Mouse (Mus musculus): Measurements from ENCODE around the gene Agpat1. TPM values are rescaled to one million over a fixed set of nuclear protein-coding genes. Genes with fewer than 3 reads are reported as not detected.

Agpat1 gene
- polyA plus RNA-seq, 1 experiment from 2014 or later: 27.6 TPM

- H3K9ac ChIP-seq (ENCODE audit: low read length): no peak overlapping the region
- no peak for ATAC-seq (ENCODE audit: low FRiP score, low TSS enrichment)
- peaks cover 4% of the 10 kb centered on the region; the same call in 1 of the 2 replicates for H3K36me3 ChIP-seq (ENCODE audit: control insufficient read depth, insufficient read depth, low read length)
- H3K9me3 ChIP-seq (ENCODE audit: control insufficient read depth, low read length): no peaks in the 10 kb centered on the region
- no peaks in the 10 kb centered on the region for H3K27me3 ChIP-seq (ENCODE audit: control insufficient read depth, insufficient read depth, low read length)
- no peak for DNase-seq (ENCODE audit: low spot score)
- H3K4me2 ChIP-seq (replicated peaks; ENCODE audit: low read depth): no peak overlapping the region
- 81% methylated on average over 9 of the region's 9 CpGs for WGBS
- H3K4me3 ChIP-seq (ENCODE audit: low read depth, low read length): no peak overlapping the region
- no peak for TF ChIP-seq EP300 (optimal IDR thresholded peaks at IDR 0.05)
- peak; percentile 53 for TF ChIP-seq CTCF (IDR thresholded peaks at IDR 0.05; ENCODE audit: low read depth)
- H3K27ac ChIP-seq (replicated peaks): no peak overlapping the region
- H3K4me1 ChIP-seq (replicated peaks; ENCODE audit: control insufficient read depth, insufficient read depth): peaks cover 3% of the 10 kb centered on the region; the same call in 1 of the 2 replicates
Measured at GRCm38 (mm10) chr17:34623161-34623560, 19.1 kb downstream of the Agpat1 start.

DNA sequence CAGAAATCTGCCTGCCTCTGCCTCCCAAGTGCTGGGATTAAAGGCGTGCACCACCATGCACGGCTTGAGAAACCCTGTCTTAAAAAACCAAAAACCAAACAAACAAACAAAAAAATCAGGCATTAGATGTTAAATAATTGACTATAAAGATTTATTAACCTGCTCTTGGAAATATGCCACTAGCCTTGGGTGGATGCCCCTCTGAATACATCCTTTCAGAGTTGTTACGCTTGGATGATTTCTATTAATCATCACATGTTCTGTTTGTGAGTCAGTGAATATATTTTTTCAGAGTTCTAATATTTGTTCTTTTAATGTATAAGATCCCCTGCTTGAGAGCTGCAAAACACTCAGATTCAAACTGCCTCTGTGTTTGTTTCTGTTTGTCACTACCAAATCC, 20.9 kb downstream of the Agpat1 start:
- no peak for DNase-seq (ENCODE audit: low spot score)
- Histone ChIP-seq H3K36me3 (ENCODE audit: control insufficient read depth, insufficient read depth, low read length) (peaks cover 4% of the 10 kb centered on the region; the same call in 1 of the 2 replicates), H3K4me1 (replicated peaks; ENCODE audit: control insufficient read depth, insufficient read depth) (peaks cover 13% of the 10 kb centered on the region), H3K27ac (replicated peaks) (no peak overlapping the region), H3K27me3 (ENCODE audit: control insufficient read depth, insufficient read depth, low read length) (no peaks in the 10 kb centered on the region), H3K9me3 (ENCODE audit: control insufficient read depth, low read length) (no peaks in the 10 kb centered on the region), H3K4me2 (replicated peaks; ENCODE audit: low read depth) (no peak overlapping the region), H3K4me3 (ENCODE audit: low read depth, low read length) (no peak overlapping the region), H3K9ac (ENCODE audit: low read length) (no peak overlapping the region)
- no peak for ATAC-seq (ENCODE audit: low FRiP score, low TSS enrichment)
- WGBS: 87% methylated on average over 3 of the region's 3 CpGs
- TF ChIP-seq CTCF (IDR thresholded peaks at IDR 0.05; ENCODE audit: low read depth) (no peak), EP300 (optimal IDR thresholded peaks at IDR 0.05) (no peak)

DNA sequence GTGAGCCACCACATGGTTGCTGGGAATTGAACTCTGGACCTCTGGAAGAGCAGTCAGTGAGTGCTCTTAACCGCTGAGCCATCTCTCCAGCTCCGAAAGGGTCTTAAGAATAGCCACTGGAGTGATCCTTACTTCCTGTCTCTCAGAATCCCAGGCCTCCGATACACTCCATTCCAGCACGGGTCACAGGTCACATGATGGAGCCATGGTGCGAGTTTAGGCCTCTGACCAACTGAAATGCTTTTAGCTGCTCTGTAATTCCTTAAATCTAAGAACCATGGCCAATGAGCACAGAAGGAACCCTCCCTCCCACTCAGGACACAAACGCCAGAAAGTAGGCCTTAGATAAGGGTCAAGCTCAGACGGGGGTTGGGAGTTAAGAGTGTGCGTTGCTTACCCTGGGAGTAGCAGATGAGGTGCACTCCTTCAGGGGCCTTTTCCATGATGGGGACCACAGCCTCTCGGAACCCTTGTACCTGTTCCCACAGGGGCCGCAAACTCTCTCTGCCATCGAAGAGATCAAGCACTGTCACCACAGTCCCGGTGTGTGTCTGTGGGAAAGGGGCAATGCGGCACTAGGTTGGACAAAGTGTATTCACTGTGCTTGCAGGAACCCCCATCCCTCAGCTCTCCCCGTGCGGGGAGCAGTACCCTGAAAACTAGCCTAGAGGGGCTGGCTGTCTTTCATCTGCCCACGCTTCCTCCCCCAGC, 22.2 kb downstream of the Agpat1 start:
- WGBS: 56% methylated on average over 16 of the region's 16 CpGs
- peak overlapping the region; percentile 67 for H3K4me3 ChIP-seq (ENCODE audit: low read depth, low read length)
- H3K9me3 ChIP-seq (ENCODE audit: control insufficient read depth, low read length): no peaks in the 10 kb centered on the region
- peak overlapping the region; percentile 73 for H3K9ac ChIP-seq (ENCODE audit: low read length)
- H3K4me1 ChIP-seq (replicated peaks; ENCODE audit: control insufficient read depth, insufficient read depth): peaks cover 19% of the 10 kb centered on the region
- peak overlapping the region; percentile 93 for H3K4me2 ChIP-seq (replicated peaks; ENCODE audit: low read depth)
- 0 out of 2 replicates have a peak, but pooled peaks cover 2% of the 10 kb centered on the region for H3K27me3 ChIP-seq (ENCODE audit: control insufficient read depth, insufficient read depth, low read length)
- peak overlapping the region; percentile 97 for H3K27ac ChIP-seq (replicated peaks)
- ATAC-seq (ENCODE audit: low FRiP score, low TSS enrichment): no peak
- no peaks in the 10 kb centered on the region; the same call in 1 of the 2 replicates for H3K36me3 ChIP-seq (ENCODE audit: control insufficient read depth, insufficient read depth, low read length)
- TF ChIP-seq CTCF (IDR thresholded peaks at IDR 0.05; ENCODE audit: low read depth): no peak
- no peak for TF ChIP-seq EP300 (optimal IDR thresholded peaks at IDR 0.05)
- no peak for DNase-seq (ENCODE audit: low spot score)

- H3K9me3 ChIP-seq (ENCODE audit: control insufficient read depth, low read length): no peaks in the 10 kb centered on the region
- peak overlapping the region; percentile 73 for H3K9ac ChIP-seq (ENCODE audit: low read length)
- no peaks in the 10 kb centered on the region; the same call in 1 of the 2 replicates for H3K36me3 ChIP-seq (ENCODE audit: control insufficient read depth, insufficient read depth, low read length)
- H3K4me2 ChIP-seq (replicated peaks; ENCODE audit: low read depth): peak overlapping the region; percentile 93
- peak overlapping the region; percentile 67 for H3K4me3 ChIP-seq (ENCODE audit: low read depth, low read length)
- ATAC-seq (ENCODE audit: low FRiP score, low TSS enrichment) (peak; percentile 25), DNase-seq (ENCODE audit: low spot score) (peak; percentile 54)
- no peak for TF ChIP-seq EP300 (optimal IDR thresholded peaks at IDR 0.05)
- TF ChIP-seq CTCF (IDR thresholded peaks at IDR 0.05; ENCODE audit: low read depth): peak; percentile 78
- H3K27me3 ChIP-seq (ENCODE audit: control insufficient read depth, insufficient read depth, low read length): 0 out of 2 replicates have a peak, but pooled peaks cover 2% of the 10 kb centered on the region
- WGBS: 0% methylated on average over 18 of the region's 18 CpGs
- H3K4me1 ChIP-seq (replicated peaks; ENCODE audit: control insufficient read depth, insufficient read depth): peaks cover 21% of the 10 kb centered on the region
- peak overlapping the region; percentile 97 for H3K27ac ChIP-seq (replicated peaks)
Measured at GRCm38 (mm10) chr17:34626773-34627092, 22.7 kb downstream of the Agpat1 start.

GRCm38 (mm10) chr17:34627093-34627942, 23.3 kb downstream of the Agpat1 start:
- ATAC-seq (ENCODE audit: low FRiP score, low TSS enrichment) (peak; percentile 79), DNase-seq (ENCODE audit: low spot score) (peak; percentile 91)
- under 1% methylated on average over 44 of the region's 45 CpGs for WGBS
- TF ChIP-seq EP300 (optimal IDR thresholded peaks at IDR 0.05) (no peak), CTCF (IDR thresholded peaks at IDR 0.05; ENCODE audit: low read depth) (0 out of 2 replicates have a peak, but pooled peaks have one; percentile 1)
- Histone ChIP-seq H3K9ac (ENCODE audit: low read length) (peak overlapping the region; percentile 73), H3K4me2 (replicated peaks; ENCODE audit: low read depth) (peak overlapping the region; percentile 93), H3K36me3 (ENCODE audit: control insufficient read depth, insufficient read depth, low read length) (no peaks in the 10 kb centered on the region; the same call in 1 of the 2 replicates), H3K4me3 (ENCODE audit: low read depth, low read length) (peak overlapping the region; percentile 67), H3K27me3 (ENCODE audit: control insufficient read depth, insufficient read depth, low read length) (0 out of 2 replicates have a peak, but pooled peaks cover 2% of the 10 kb centered on the region), H3K9me3 (ENCODE audit: control insufficient read depth, low read length) (no peaks in the 10 kb centered on the region), H3K4me1 (replicated peaks; ENCODE audit: control insufficient read depth, insufficient read depth) (peaks cover 22% of the 10 kb centered on the region), H3K27ac (replicated peaks) (peak overlapping the region; percentile 97)

Measured in stomach, postnatal 0 days (tissue).